Mouse (Mus musculus) kidney, postnatal 36 days (tissue): Measurements from ENCODE around the gene Bcl9.

Source experiments
- DNase-seq, 2 experiments: peaks; one replicate each; pipeline ENCODE4 v3.0.0; 2021 to 2022; ENCODE audit warnings: mixed read lengths in 2 of 2

Bcl9 gene

GRCm38 (mm10) chr3:97171531-97171930 lies 126.2 kb downstream of the Bcl9 start:
- DNase-seq = peak; percentile 57 to 58

- no peak for DNase-seq
Observed at GRCm38 (mm10) chr3:97167126-97167525, 130.6 kb downstream of the Bcl9 start.

GRCm38 (mm10) chr3:97164477-97164876 lies 133.2 kb downstream of the Bcl9 start:
- no peak for DNase-seq

GRCm38 (mm10) chr3:97161773-97162172 lies 135.9 kb downstream of the Bcl9 start:
- DNase-seq = no peak

DNA sequence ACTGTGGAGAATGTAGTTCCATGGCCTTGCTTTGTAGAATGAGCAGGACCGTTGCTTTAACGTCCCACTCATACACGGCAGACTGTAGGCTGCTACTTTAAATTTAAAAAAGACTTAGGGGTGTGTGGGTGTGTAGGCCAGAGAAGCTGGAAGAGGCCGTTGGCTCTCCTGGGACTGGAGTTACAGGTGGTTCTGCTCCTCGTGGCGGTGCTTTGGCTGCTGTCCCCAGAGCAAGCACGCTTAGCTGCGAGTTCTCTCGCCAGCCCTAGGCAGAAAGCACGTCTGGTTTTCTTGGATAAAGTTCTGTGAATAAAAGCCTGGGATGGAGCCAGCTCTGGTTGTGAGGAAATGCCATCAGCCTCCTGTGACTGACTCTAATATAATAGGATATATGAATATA lies 136.8 kb downstream of the Bcl9 start:
- DNase-seq = peak; percentile 34 to 58

DNA sequence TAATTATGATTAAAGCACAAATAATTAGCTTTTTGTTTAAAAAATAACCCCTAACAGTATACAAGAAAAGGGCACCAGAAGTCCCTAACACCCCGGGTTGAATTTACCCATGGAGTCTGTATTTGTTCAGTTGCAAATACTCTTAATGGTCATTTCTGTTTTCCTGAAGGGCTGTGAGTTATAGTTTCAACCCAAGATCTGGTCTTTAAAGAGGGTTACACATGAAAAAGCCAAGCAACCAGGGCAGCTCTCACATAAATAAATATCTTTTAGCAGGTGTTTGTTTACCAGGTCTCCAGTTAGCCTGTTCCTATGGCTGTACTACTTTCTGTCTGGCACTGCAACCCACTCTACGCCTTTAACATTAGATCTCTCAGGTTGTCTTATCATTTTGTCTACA lies 137.7 kb downstream of the Bcl9 start:
- DNase-seq = no peak

- peak in 1 of 2 experiments; percentile 58 for DNase-seq
Observed at GRCm38 (mm10) chr3:97159509-97159850, 138.2 kb downstream of the Bcl9 start.

GRCm38 (mm10) chr3:97158611-97159508 lies 138.9 kb downstream of the Bcl9 start, which contains the start of gene Acp6:
Gene Acp6 (plus strand): TSS chr3:97158777.
- peak; percentile 94 to 97 for DNase-seq

GRCm38 (mm10) chr3:97157958-97158599 lies 139.6 kb downstream of the Bcl9 start:
- peak; percentile 84 to 85 for DNase-seq

DNA sequence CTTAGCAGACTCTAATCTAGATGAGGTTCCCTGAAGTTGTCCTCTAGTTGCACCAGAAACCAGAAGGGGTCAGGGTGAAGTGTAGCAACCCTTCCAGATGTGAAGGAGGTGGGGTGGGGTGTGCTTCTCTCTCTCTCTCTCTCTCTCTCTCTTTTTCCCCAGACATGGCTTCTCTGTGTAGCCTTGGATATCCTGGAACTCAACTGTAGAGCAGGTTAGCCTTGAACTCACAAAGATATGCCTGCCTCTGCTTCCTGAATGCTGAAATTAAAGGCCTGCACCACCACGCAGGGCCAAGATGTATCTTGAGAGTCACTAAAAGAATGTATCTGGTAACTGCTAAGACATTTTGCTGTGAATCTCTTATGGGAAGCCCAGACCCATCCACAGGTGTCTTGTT lies 140.4 kb downstream of the Bcl9 start:
- DNase-seq = no peak

- peak; percentile 47 to 78 for DNase-seq
Observed at GRCm38 (mm10) chr3:97156431-97156830, 141.3 kb downstream of the Bcl9 start.
